Mouse (Mus musculus) stomach, embryonic 14.5 days (tissue): ENCODE measurements around the gene Cracr2a. TPM values are rescaled to one million over a fixed set of nuclear protein-coding genes. Genes with fewer than 3 reads are reported as not detected.

Experiments
- ATAC-seq: fragments of 200-750 bp; cut with Nextera tagmentation; 2 replicates; pipeline ENCODE4 v1.8.0; 2017; ENCODE audit warnings: low read depth, moderate TSS enrichment; ENCODE audit not compliant: insufficient number of reproducible peaks, insufficient read depth, low FRiP score
- H3K27ac ChIP-seq: fragments of 300-500 bp; sonication (generic); 2 replicates; pipeline ENCODE4 v1.5.1; 2014; ENCODE audit warnings: mild to moderate bottlenecking, low read length, moderate library complexity, mixed read lengths
- H3K27me3 ChIP-seq: fragments of 300-500 bp; sonication (generic); 2 replicates; pipeline ENCODE4 v1.6.1; 2014; ENCODE audit warnings: low read length, control low read depth, mixed read lengths; ENCODE audit not compliant: control insufficient read depth, insufficient read depth
- H3K36me3 ChIP-seq: fragments of 300-500 bp; sonication (generic); 2 replicates; pipeline ENCODE4 v1.6.1; 2014; ENCODE audit warnings: mild to moderate bottlenecking, control low read depth, low read length, moderate library complexity, mixed read lengths; ENCODE audit not compliant: control insufficient read depth, insufficient read depth
- H3K4me1 ChIP-seq: fragments of 300-500 bp; sonication (generic); 2 replicates; pipeline ENCODE4 v1.6.1; 2014; ENCODE audit warnings: low read length, control low read depth, mixed read lengths; ENCODE audit not compliant: control insufficient read depth, insufficient read depth
- H3K4me2 ChIP-seq: fragments of 300-500 bp; sonication (generic); replicated peaks from 2 replicates; pipeline ENCODE4 v1.6.1; 2014; ENCODE audit warnings: low read depth, low read length, control low read depth
- H3K4me3 ChIP-seq: fragments of 300-500 bp; sonication (generic); 2 replicates; pipeline ENCODE4 v1.5.1; 2014; ENCODE audit warnings: low read depth, low read length, control low read depth
- H3K9ac ChIP-seq: fragments of 300-500 bp; sonication (generic); replicated peaks from 2 replicates; pipeline ENCODE4 v1.6.1; 2014; ENCODE audit warnings: low read depth, mild to moderate bottlenecking, control low read depth, low read length, moderate library complexity, mixed read lengths
- H3K9me3 ChIP-seq: fragments of 300-500 bp; sonication (generic); 2 replicates; pipeline ENCODE4 v1.6.1; 2016; ENCODE audit warnings: low read depth, low read length, control low read depth; ENCODE audit not compliant: control insufficient read depth
- WGBS: fragments of 180-500 bp; shearing (Covaris S2); extraction: QIAGEN DNeasy Blood & Tissue Kit; methylation state at CpG from one replicate; pipeline ENCODE4 v1.1.7; 2014; 5-methylcytosine and 5-hydroxymethylcytosine counted together
- polyA plus RNA-seq: library from polyadenylated mRNA; unstranded; fragments of >200 nt; fragmentation: Nextera tagmentation; extraction: Ambion mirVana; gene quantifications from 2 replicates; pipeline ENCODE4 v1.2.1, GENCODE M21; 2014

Cracr2a gene
- polyA plus RNA-seq, 1 experiment from 2014 or later = 2.1 TPM

DNA sequence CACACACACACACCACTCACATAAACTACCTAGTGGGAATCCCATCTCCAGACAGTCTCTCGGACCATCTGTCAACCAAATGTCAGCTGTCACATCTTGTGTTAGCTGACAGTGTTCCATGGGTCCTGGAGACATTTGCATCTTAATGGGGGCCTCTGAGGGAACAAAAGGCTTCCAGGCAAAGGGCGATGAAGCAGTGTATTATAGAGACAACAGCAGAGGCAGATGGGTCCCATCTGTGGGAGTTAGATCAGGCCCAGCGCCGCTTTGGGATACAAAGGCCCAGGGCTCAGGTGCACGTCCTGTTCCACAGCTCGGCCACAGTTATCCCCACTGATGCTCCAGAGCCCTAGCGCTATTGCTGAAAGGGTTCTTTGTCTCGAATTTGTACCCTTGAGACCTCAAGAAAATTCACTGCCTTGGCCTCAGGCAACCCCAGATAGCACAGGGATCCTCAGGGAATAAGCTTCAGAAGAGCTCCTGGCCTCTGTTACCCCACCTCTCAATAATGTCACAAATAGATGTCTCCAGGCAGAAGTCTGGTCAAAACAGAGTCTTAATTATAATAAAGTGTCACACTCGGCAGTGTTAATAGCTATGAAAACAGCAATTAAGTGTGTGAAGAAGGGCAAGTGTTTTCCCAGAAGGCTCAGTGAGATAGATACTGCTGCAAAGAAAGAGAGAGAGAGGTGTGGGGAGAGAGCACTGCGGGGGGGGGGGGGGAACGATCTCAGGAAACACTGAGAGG, 140.1 kb downstream of the Cracr2a start:
- Histone ChIP-seq H3K4me2 (no peak overlapping the region), H3K4me3 (no peak overlapping the region), H3K36me3 (no peaks in the 10 kb centered on the region), H3K27me3 (no peaks in the 10 kb centered on the region), H3K27ac (no peak overlapping the region), H3K9me3 (no peaks in the 10 kb centered on the region), H3K4me1 (no peaks in the 10 kb centered on the region), H3K9ac (no peak overlapping the region)
- WGBS = 60% methylated on average over 9 of the region's 11 CpGs
- no peak for ATAC-seq

- peaks cover 8% of the 10 kb centered on the region; the same call in 1 of the 2 replicates for H3K4me1 ChIP-seq
- H3K9ac ChIP-seq = no peak overlapping the region
- no peaks in the 10 kb centered on the region for H3K9me3 ChIP-seq
- no peaks in the 10 kb centered on the region for H3K36me3 ChIP-seq
- no peaks in the 10 kb centered on the region for H3K27me3 ChIP-seq
- H3K27ac ChIP-seq = peak overlapping the region; percentile 66; the same call in 1 of the 2 replicates
- WGBS = 17% methylated on average over 1 of the region's 1 CpGs
- no peak overlapping the region for H3K4me2 ChIP-seq
- ATAC-seq = peak; percentile 77
- H3K4me3 ChIP-seq = no peak overlapping the region
Observed at GRCm38 (mm10) chr6:127708218-127708628, 147.1 kb downstream of the Cracr2a start.

- H3K36me3 ChIP-seq = no peaks in the 10 kb centered on the region
- no peaks in the 10 kb centered on the region for H3K27me3 ChIP-seq
- ATAC-seq = no peak
- no peak overlapping the region for H3K9ac ChIP-seq
- no peaks in the 10 kb centered on the region for H3K4me1 ChIP-seq
- H3K4me2 ChIP-seq = no peak overlapping the region
- no peaks in the 10 kb centered on the region for H3K9me3 ChIP-seq
- 34% methylated on average over 5 of the region's 5 CpGs for WGBS
- no peak overlapping the region for H3K27ac ChIP-seq
- no peak overlapping the region for H3K4me3 ChIP-seq
Observed at GRCm38 (mm10) chr6:127714906-127715305, 153.8 kb downstream of the Cracr2a start.

DNA sequence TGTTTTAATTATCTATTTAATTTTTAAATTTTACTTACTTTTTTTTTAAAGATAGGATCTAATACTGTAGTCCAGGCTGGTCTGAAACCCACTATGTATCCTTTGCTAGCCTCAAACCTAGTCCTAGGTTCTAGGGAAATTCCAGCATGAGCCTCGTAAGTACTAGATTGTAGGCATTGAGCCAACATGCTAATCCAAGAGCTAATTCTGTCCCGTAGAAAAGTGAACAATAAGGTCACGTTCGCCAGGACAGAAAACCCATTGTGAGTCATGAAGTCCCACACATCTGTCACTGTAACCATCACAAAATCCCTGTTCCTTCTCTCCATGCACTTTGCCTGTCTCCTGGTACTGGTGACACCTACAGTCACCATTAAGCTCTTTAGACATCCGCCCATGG, 154.3 kb downstream of the Cracr2a start:
- Histone ChIP-seq H3K9me3 (no peaks in the 10 kb centered on the region), H3K4me3 (no peak overlapping the region), H3K4me2 (no peak overlapping the region), H3K27ac (no peak overlapping the region), H3K4me1 (no peaks in the 10 kb centered on the region), H3K9ac (no peak overlapping the region), H3K27me3 (no peaks in the 10 kb centered on the region), H3K36me3 (no peaks in the 10 kb centered on the region)
- no peak for ATAC-seq
- WGBS = 76% methylated on average over 5 of the region's 5 CpGs

DNA sequence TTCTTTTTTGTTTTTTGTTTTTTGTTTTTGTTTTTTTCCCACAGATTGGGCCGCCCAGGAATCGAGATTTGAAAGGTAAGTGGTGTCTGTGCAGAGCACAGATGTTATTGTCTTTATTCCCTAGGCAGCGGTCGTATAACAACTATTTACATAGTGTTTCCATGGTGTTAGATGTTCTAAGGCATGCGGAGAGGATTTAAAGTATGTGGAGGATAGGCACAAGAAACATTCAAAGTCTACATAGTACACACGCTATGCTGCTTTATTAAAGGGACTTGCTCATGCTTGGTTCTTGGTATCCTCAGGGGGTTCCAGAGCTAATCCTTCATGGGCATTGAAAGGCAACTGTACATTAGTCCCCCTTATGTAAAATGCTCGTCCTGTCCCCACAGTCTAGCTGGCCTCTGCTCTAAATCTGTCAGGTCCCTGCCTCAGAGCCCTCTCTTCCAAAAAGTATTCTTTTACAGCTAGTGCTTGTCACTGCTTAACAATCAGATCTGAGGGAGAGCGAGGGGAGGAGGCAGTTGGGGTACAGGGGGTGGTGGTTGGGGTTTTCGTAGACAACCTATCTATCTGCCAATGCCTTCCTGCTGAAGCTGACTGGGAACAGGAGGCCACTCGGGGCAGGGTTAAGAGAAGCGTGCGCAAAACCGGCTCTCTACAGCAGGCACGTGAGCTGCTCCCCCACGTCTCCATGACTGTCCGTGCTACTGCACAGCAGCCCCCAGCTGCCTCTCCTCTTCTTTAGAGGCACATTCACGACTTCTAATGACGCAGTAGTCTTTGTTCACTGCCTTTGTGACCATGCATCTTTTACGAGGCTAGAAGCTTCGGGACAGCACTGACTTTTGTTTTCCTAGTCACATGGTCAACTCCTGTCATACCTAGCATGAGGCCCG, 156.3 kb downstream of the Cracr2a start:
- no peaks in the 10 kb centered on the region for H3K9me3 ChIP-seq
- no peak overlapping the region for H3K27ac ChIP-seq
- 48% methylated on average over 21 of the region's 21 CpGs for WGBS
- ATAC-seq = no peak
- H3K9ac ChIP-seq = no peak overlapping the region
- no peaks in the 10 kb centered on the region for H3K27me3 ChIP-seq
- no peak overlapping the region for H3K4me2 ChIP-seq
- no peaks in the 10 kb centered on the region for H3K4me1 ChIP-seq
- H3K36me3 ChIP-seq = no peaks in the 10 kb centered on the region
- H3K4me3 ChIP-seq = no peak overlapping the region

GRCm38 (mm10) chr6:127719875-127720274, 158.7 kb downstream of the Cracr2a start:
- WGBS = 93% methylated on average over 14 of the region's 14 CpGs
- no peak overlapping the region for H3K4me3 ChIP-seq
- no peaks in the 10 kb centered on the region for H3K36me3 ChIP-seq
- no peaks in the 10 kb centered on the region for H3K4me1 ChIP-seq
- no peaks in the 10 kb centered on the region for H3K9me3 ChIP-seq
- H3K9ac ChIP-seq = no peak overlapping the region
- H3K27me3 ChIP-seq = no peaks in the 10 kb centered on the region
- H3K27ac ChIP-seq = no peak overlapping the region
- H3K4me2 ChIP-seq = no peak overlapping the region
- no peak for ATAC-seq

- no peak overlapping the region for H3K27ac ChIP-seq
- WGBS = 63% methylated on average over 8 of the region's 8 CpGs
- no peaks in the 10 kb centered on the region for H3K36me3 ChIP-seq
- H3K4me3 ChIP-seq = no peak overlapping the region
- H3K4me1 ChIP-seq = no peaks in the 10 kb centered on the region
- H3K9me3 ChIP-seq = no peaks in the 10 kb centered on the region
- no peaks in the 10 kb centered on the region for H3K27me3 ChIP-seq
- H3K4me2 ChIP-seq = no peak overlapping the region
- H3K9ac ChIP-seq = no peak overlapping the region
- no peak for ATAC-seq
Observed at GRCm38 (mm10) chr6:127723126-127723525, 162.0 kb downstream of the Cracr2a start.
